Mouse (Mus musculus): ENCODE measurements around the gene Cfap126. TPM values are rescaled to one million over a fixed set of nuclear protein-coding genes. Genes with fewer than 3 reads are reported as not detected.

The Cfap126 gene
- polyA plus RNA-seq, 1 experiment from 2014 or later: 4.4 TPM

- WGBS: 84% methylated on average over 3 of the region's 3 CpGs
- Histone ChIP-seq H3K27me3 (replicated peaks) (peaks cover 27% of the 10 kb centered on the region), H3K4me1 (peaks cover 9% of the 10 kb centered on the region), H3K4me2 (no peak overlapping the region), H3K4me3 (replicated peaks) (no peak overlapping the region), H3K9me3 (replicated peaks) (no peaks in the 10 kb centered on the region), H3K9ac (replicated peaks) (no peak overlapping the region), H3K36me3 (no peaks in the 10 kb centered on the region), H3K27ac (replicated peaks) (no peak overlapping the region)
- ATAC-seq (ENCODE audit: low FRiP score): no peak
These were observed 48.8 kb downstream of the Cfap126 start for GRCm38 (mm10) chr1:171162526-171162925.

- Histone ChIP-seq H3K36me3 (no peaks in the 10 kb centered on the region), H3K9ac (replicated peaks) (no peak overlapping the region), H3K4me2 (no peak overlapping the region), H3K4me1 (peaks cover 8% of the 10 kb centered on the region), H3K9me3 (replicated peaks) (no peaks in the 10 kb centered on the region), H3K27me3 (replicated peaks) (peaks cover 13% of the 10 kb centered on the region), H3K4me3 (replicated peaks) (no peak overlapping the region), H3K27ac (replicated peaks) (no peak overlapping the region)
- no peak for ATAC-seq (ENCODE audit: low FRiP score)
- 35% methylated on average over 3 of the region's 3 CpGs for WGBS
These were observed 50.5 kb downstream of the Cfap126 start for GRCm38 (mm10) chr1:171164258-171164657.

- Histone ChIP-seq H3K27me3 (replicated peaks) (0 out of 2 replicates have a peak, but pooled peaks cover 2% of the 10 kb centered on the region), H3K36me3 (no peaks in the 10 kb centered on the region), H3K9me3 (replicated peaks) (no peaks in the 10 kb centered on the region), H3K4me2 (no peak overlapping the region), H3K4me1 (no peaks in the 10 kb centered on the region), H3K9ac (replicated peaks) (no peak overlapping the region), H3K27ac (replicated peaks) (no peak overlapping the region), H3K4me3 (replicated peaks) (no peak overlapping the region)
- ATAC-seq (ENCODE audit: low FRiP score): no peak
- WGBS: 70% methylated on average over 5 of the region's 5 CpGs
These were observed 52.1 kb downstream of the Cfap126 start for GRCm38 (mm10) chr1:171165629-171166345.

GRCm38 (mm10) chr1:171168906-171169305, 55.2 kb downstream of the Cfap126 start:
- no peaks in the 10 kb centered on the region for H3K36me3 ChIP-seq
- H3K4me1 ChIP-seq: no peaks in the 10 kb centered on the region
- H3K27me3 ChIP-seq (replicated peaks): 0 out of 2 replicates have a peak, but pooled peaks cover 2% of the 10 kb centered on the region
- H3K4me3 ChIP-seq (replicated peaks): no peak overlapping the region
- no peaks in the 10 kb centered on the region for H3K9me3 ChIP-seq (replicated peaks)
- H3K9ac ChIP-seq (replicated peaks): no peak overlapping the region
- 91% methylated on average over 12 of the region's 12 CpGs for WGBS
- H3K27ac ChIP-seq (replicated peaks): no peak overlapping the region
- H3K4me2 ChIP-seq: no peak overlapping the region
- ATAC-seq (ENCODE audit: low FRiP score): no peak

- no peak for ATAC-seq (ENCODE audit: low FRiP score)
- 68% methylated on average over 3 of the region's 3 CpGs for WGBS
- H3K27me3 ChIP-seq (replicated peaks): 0 out of 2 replicates have a peak, but pooled peaks cover 2% of the 10 kb centered on the region
These were observed 56.2 kb downstream of the Cfap126 start for GRCm38 (mm10) chr1:171169913-171170312.

GRCm38 (mm10) chr1:171171138-171171537, 57.4 kb downstream of the Cfap126 start:
- Histone ChIP-seq H3K9me3 (replicated peaks) (no peaks in the 10 kb centered on the region), H3K36me3 (no peaks in the 10 kb centered on the region), H3K4me3 (replicated peaks) (no peak overlapping the region), H3K4me2 (no peak overlapping the region), H3K27ac (replicated peaks) (no peak overlapping the region), H3K27me3 (replicated peaks) (no peaks in the 10 kb centered on the region), H3K9ac (replicated peaks) (no peak overlapping the region), H3K4me1 (no peaks in the 10 kb centered on the region)
- 63% methylated on average over 3 of the region's 3 CpGs for WGBS
- ATAC-seq (ENCODE audit: low FRiP score): no peak

More at GRCm38 (mm10) chr1:171169913-171170312, 56.2 kb downstream of the Cfap126 start:
- no peaks in the 10 kb centered on the region for H3K9me3 ChIP-seq (replicated peaks)
- no peak overlapping the region for H3K9ac ChIP-seq (replicated peaks)
- H3K4me3 ChIP-seq (replicated peaks): no peak overlapping the region
- no peak overlapping the region for H3K27ac ChIP-seq (replicated peaks)
- no peaks in the 10 kb centered on the region for H3K4me1 ChIP-seq
- no peaks in the 10 kb centered on the region for H3K36me3 ChIP-seq
- no peak overlapping the region for H3K4me2 ChIP-seq

- H3K27me3 ChIP-seq (replicated peaks): 0 out of 2 replicates have a peak, but pooled peaks cover 4% of the 10 kb centered on the region
- H3K36me3 ChIP-seq: no peaks in the 10 kb centered on the region
- no peaks in the 10 kb centered on the region for H3K9me3 ChIP-seq (replicated peaks)
- no peak overlapping the region for H3K4me2 ChIP-seq
- H3K27ac ChIP-seq (replicated peaks): no peak overlapping the region
- 95% methylated on average over 8 of the region's 8 CpGs for WGBS
- ATAC-seq (ENCODE audit: low FRiP score): no peak
- no peak overlapping the region for H3K9ac ChIP-seq (replicated peaks)
- no peak overlapping the region for H3K4me3 ChIP-seq (replicated peaks)
- H3K4me1 ChIP-seq: no peaks in the 10 kb centered on the region
These were observed 59.1 kb downstream of the Cfap126 start for GRCm38 (mm10) chr1:171172779-171173178.

Small RNAs within 50 kb of the gene (microRNA-seq; reads per million reads assigned to microRNA genes)
- gene Gm27552 (not detected), gene Gm27844 (not detected), gene Mir6546 (0.87 reads per million)

Other genes with a start within 250 kb of the Cfap126 start
- 7.1 and 7.2 TPM in 2 replicates for gene Atf6, start 246.1 kb upstream of the Cfap126 start, polyA plus RNA-seq (2015; fragmentation: Nextera tagmentation; extraction: Ambion mirVana)
- gene Gm26620, start 228.9 kb upstream of the Cfap126 start, polyA plus RNA-seq (2015; fragmentation: Nextera tagmentation; extraction: Ambion mirVana): 0.36 and 0.91 TPM in 2 replicates
- gene Dusp12, start 228.4 kb upstream of the Cfap126 start, polyA plus RNA-seq (2015; fragmentation: Nextera tagmentation; extraction: Ambion mirVana): 43.5 and 51.7 TPM in 2 replicates
- gene Fcrlb, start 201.0 kb upstream of the Cfap126 start, polyA plus RNA-seq (2015; fragmentation: Nextera tagmentation; extraction: Ambion mirVana): 1.1 and 1.4 TPM in 2 replicates
- gene Fcrla, start 186.3 kb upstream of the Cfap126 start, polyA plus RNA-seq (2015; fragmentation: Nextera tagmentation; extraction: Ambion mirVana): not detected in 2 replicates
- gene Fcgr2b, start 137.4 kb upstream of the Cfap126 start, polyA plus RNA-seq (2015; fragmentation: Nextera tagmentation; extraction: Ambion mirVana): 1.1 and 3.2 TPM in 2 replicates
- gene Fcgr4, start 95.0 kb upstream of the Cfap126 start, polyA plus RNA-seq (2015; fragmentation: Nextera tagmentation; extraction: Ambion mirVana): 0.40 and 0.95 TPM in 2 replicates
- gene Fcgr3, start 49.0 kb upstream of the Cfap126 start, polyA plus RNA-seq (2015; fragmentation: Nextera tagmentation; extraction: Ambion mirVana): 11.5 and 11.8 TPM in 2 replicates
- 311 and 314 TPM in 2 replicates for gene Sdhc, start 36.7 kb downstream of the Cfap126 start, polyA plus RNA-seq (2015; fragmentation: Nextera tagmentation; extraction: Ambion mirVana)
- 8.8 and 11.0 TPM in 2 replicates for gene Mpz, start 36.8 kb downstream of the Cfap126 start, polyA plus RNA-seq (2015; fragmentation: Nextera tagmentation; extraction: Ambion mirVana)
- gene Pcp4l1, start 82.3 kb downstream of the Cfap126 start, polyA plus RNA-seq (2015; fragmentation: Nextera tagmentation; extraction: Ambion mirVana): 34.0 and 39.1 TPM in 2 replicates
- gene Nr1i3, start 100.1 kb downstream of the Cfap126 start, polyA plus RNA-seq (2015; fragmentation: Nextera tagmentation; extraction: Ambion mirVana): 0.38 and 0.52 TPM in 2 replicates
- 51.0 and 60.0 TPM in 2 replicates for gene Tomm40l, start 108.6 kb downstream of the Cfap126 start, polyA plus RNA-seq (2015; fragmentation: Nextera tagmentation; extraction: Ambion mirVana)
- gene Apoa2, start 111.1 kb downstream of the Cfap126 start, polyA plus RNA-seq (2015; fragmentation: Nextera tagmentation; extraction: Ambion mirVana): 11.1 and 12.9 TPM in 2 replicates
- gene Fcer1g, start 120.4 kb downstream of the Cfap126 start, polyA plus RNA-seq (2015; fragmentation: Nextera tagmentation; extraction: Ambion mirVana): 32.0 and 46.6 TPM in 2 replicates
- gene Adamts4, start 136.5 kb downstream of the Cfap126 start, polyA plus RNA-seq (2015; fragmentation: Nextera tagmentation; extraction: Ambion mirVana): 3.3 and 3.6 TPM in 2 replicates
- 237 and 260 TPM in 2 replicates for gene Ndufs2, start 137.5 kb downstream of the Cfap126 start, polyA plus RNA-seq (2015; fragmentation: Nextera tagmentation; extraction: Ambion mirVana)
- gene B4galt3, start 156.4 kb downstream of the Cfap126 start, polyA plus RNA-seq (2015; fragmentation: Nextera tagmentation; extraction: Ambion mirVana): 90.6 and 97.6 TPM in 2 replicates
- 42.7 and 48.0 TPM in 2 replicates for gene Ppox, start 167.3 kb downstream of the Cfap126 start, polyA plus RNA-seq (2015; fragmentation: Nextera tagmentation; extraction: Ambion mirVana)
- gene Usp21, start 174.1 kb downstream of the Cfap126 start, polyA plus RNA-seq (2015; fragmentation: Nextera tagmentation; extraction: Ambion mirVana): 87.4 and 91.6 TPM in 2 replicates
- gene Ufc1, start 181.1 kb downstream of the Cfap126 start, polyA plus RNA-seq (2015; fragmentation: Nextera tagmentation; extraction: Ambion mirVana): 115 and 119 TPM in 2 replicates
- gene Dedd, start 215.2 kb downstream of the Cfap126 start, polyA plus RNA-seq (2015; fragmentation: Nextera tagmentation; extraction: Ambion mirVana): 44.1 and 49.9 TPM in 2 replicates
- 53.0 and 53.1 TPM in 2 replicates for gene Nit1, start 231.7 kb downstream of the Cfap126 start, polyA plus RNA-seq (2015; fragmentation: Nextera tagmentation; extraction: Ambion mirVana)
- 146 and 162 TPM in 2 replicates for gene Pfdn2, start 231.8 kb downstream of the Cfap126 start, polyA plus RNA-seq (2015; fragmentation: Nextera tagmentation; extraction: Ambion mirVana)
- 4.0 and 4.1 TPM in 2 replicates for gene Klhdc9, start 246.9 kb downstream of the Cfap126 start, polyA plus RNA-seq (2015; fragmentation: Nextera tagmentation; extraction: Ambion mirVana)

All from neural tube, embryonic 15.5 days (tissue).